Mouse (Mus musculus) olfactory bulb, adult 2 months (tissue): ENCODE measurements around the gene Fxyd5. TPM values are rescaled to one million over a fixed set of nuclear protein-coding genes. Genes with fewer than 3 reads are reported as not detected.

Experiments
- H3K27ac ChIP-seq: fragments of 200-500 bp; 2 replicates; pipeline ENCODE4 v1.5.1; 2012; ENCODE audit warnings: low read depth, low read length; ENCODE audit not compliant: insufficient read depth
- H3K4me1 ChIP-seq: fragments of 200-500 bp; 2 replicates; pipeline ENCODE4 v1.6.1; 2012; ENCODE audit warnings: low read length; ENCODE audit not compliant: control insufficient read depth, insufficient read depth
- H3K4me3 ChIP-seq: fragments of 200-500 bp; 2 replicates; pipeline ENCODE4 v1.5.1; 2012; ENCODE audit warnings: mild to moderate bottlenecking, low read depth, low read length, moderate library complexity; ENCODE audit not compliant: insufficient read depth
- CTCF ChIP-seq: fragments of 200-500 bp; IDR thresholded peaks from 2 replicates; pipeline ENCODE4 v1.5.1; 2012; ENCODE audit warnings: low read depth, mild to moderate bottlenecking, low read length, moderate library complexity; ENCODE audit not compliant: insufficient read depth
- POLR2A ChIP-seq: fragments of 200-500 bp; IDR thresholded peaks from 2 replicates; pipeline ENCODE4 v1.6.1; 2012; ENCODE audit warnings: mild to moderate bottlenecking, low read depth, low read length, moderate library complexity; ENCODE audit not compliant: insufficient read depth
- WGBS: fragments of 180-500 bp; shearing (Covaris S2); methylation state at CpG from one replicate; pipeline ENCODE4 v1.1.7; 2018; 5-methylcytosine and 5-hydroxymethylcytosine counted together
- polyA plus RNA-seq: library from polyadenylated mRNA; stranded (reverse); fragments of >200 nt; gene quantifications from 2 replicates; pipeline ENCODE4 v1.2.4, GENCODE M21; 2012; ENCODE audit warnings: low replicate concordance; ENCODE audit not compliant: missing spikeins, insufficient read depth, insufficient read length

The Fxyd5 gene
- not detected in 2 replicates for polyA plus RNA-seq

GRCm38 (mm10) chr7:31042431-31042910, at the start of gene Fxyd5:
Gene Fxyd5 (minus strand): TSS chr7:31042481.
- Histone ChIP-seq H3K4me3 (peak within 1 kb of the TSS; percentile 22), H3K27ac (no peak within 1 kb of the TSS), H3K4me1 (peaks cover 8% of the 10 kb centered on the region)
- TF ChIP-seq CTCF (no peak), POLR2A (no peak)
- 56% methylated on average over 10 of the region's 10 CpGs for WGBS

GRCm38 (mm10) chr7:31089721-31090120, 47.4 kb upstream of the Fxyd5 start:
- Histone ChIP-seq H3K4me1 (peaks cover 32% of the 10 kb centered on the region), H3K27ac (no peak overlapping the region), H3K4me3 (no peak overlapping the region)
- 98% methylated on average over 2 of the region's 2 CpGs for WGBS
- no peak for TF ChIP-seq CTCF
- no peak for TF ChIP-seq POLR2A

- WGBS = 49% methylated on average over 3 of the region's 3 CpGs
- no peak overlapping the region for H3K27ac ChIP-seq
- H3K4me1 ChIP-seq = peaks cover 22% of the 10 kb centered on the region
- TF ChIP-seq CTCF = no peak
- no peak for TF ChIP-seq POLR2A
- no peak overlapping the region for H3K4me3 ChIP-seq
Measured at GRCm38 (mm10) chr7:31088206-31088605, 45.9 kb upstream of the Fxyd5 start.

- peak overlapping the region; percentile 6; the same call in 1 of the 2 replicates for H3K27ac ChIP-seq
- 75% methylated on average over 2 of the region's 2 CpGs for WGBS
- TF ChIP-seq CTCF (no peak), POLR2A (no peak)
Measured at GRCm38 (mm10) chr7:31087262-31087661, 45.0 kb upstream of the Fxyd5 start.

GRCm38 (mm10) chr7:31086175-31086755, 44.0 kb upstream of the Fxyd5 start:
- Histone ChIP-seq H3K4me3 (no peak overlapping the region), H3K4me1 (peaks cover 22% of the 10 kb centered on the region), H3K27ac (peak overlapping the region; percentile 53)
- 91% methylated on average over 9 of the region's 9 CpGs for WGBS
- TF ChIP-seq CTCF (no peak), POLR2A (no peak)

More at GRCm38 (mm10) chr7:31087262-31087661, 45.0 kb upstream of the Fxyd5 start:
- peaks cover 26% of the 10 kb centered on the region for H3K4me1 ChIP-seq
- no peak overlapping the region for H3K4me3 ChIP-seq

- Histone ChIP-seq H3K4me3 (no peak overlapping the region), H3K27ac (peak overlapping the region; percentile 63), H3K4me1 (peaks cover 22% of the 10 kb centered on the region)
- 40% methylated on average over 3 of the region's 3 CpGs for WGBS
- TF ChIP-seq POLR2A (no peak), CTCF (no peak)
Measured at GRCm38 (mm10) chr7:31085171-31085570, 42.9 kb upstream of the Fxyd5 start.

GRCm38 (mm10) chr7:31084140-31084539, 41.9 kb upstream of the Fxyd5 start:
- H3K4me1 ChIP-seq = peaks cover 22% of the 10 kb centered on the region
- H3K27ac ChIP-seq = no peak overlapping the region
- H3K4me3 ChIP-seq = no peak overlapping the region
- TF ChIP-seq POLR2A (no peak), CTCF (no peak)
- 78% methylated on average over 9 of the region's 9 CpGs for WGBS

- WGBS = 60% methylated on average over 14 of the region's 14 CpGs
- Histone ChIP-seq H3K4me1 (peaks cover 22% of the 10 kb centered on the region), H3K27ac (peak overlapping the region; percentile 46; the same call in 1 of the 2 replicates), H3K4me3 (no peak overlapping the region)
- no peak for TF ChIP-seq POLR2A
Measured at GRCm38 (mm10) chr7:31082831-31083588, 40.7 kb upstream of the Fxyd5 start.

- no peak overlapping the region for H3K27ac ChIP-seq
- peaks cover 22% of the 10 kb centered on the region for H3K4me1 ChIP-seq
- no peak overlapping the region for H3K4me3 ChIP-seq
- no peak for TF ChIP-seq CTCF
- no peak for TF ChIP-seq POLR2A
Measured at GRCm38 (mm10) chr7:31082106-31082505, 39.8 kb upstream of the Fxyd5 start.
